Mouse (Mus musculus) thymus, postnatal 10 days (tissue): ENCODE data around the gene Mylk.
A peak's percentile ranks its signal among the peaks of the same experiment; 100 is the strongest.

ENCODE experiments used
- DNase-seq, 2 experiments: peaks; one replicate each; pipeline ENCODE4 v3.0.0; 2021; ENCODE audit warnings: low spot score in 2 of 2

Mylk gene

GRCm38 (mm10) chr16:35023138-35023735 lies 278.2 kb downstream of the Mylk start:
- no peak for DNase-seq

DNA sequence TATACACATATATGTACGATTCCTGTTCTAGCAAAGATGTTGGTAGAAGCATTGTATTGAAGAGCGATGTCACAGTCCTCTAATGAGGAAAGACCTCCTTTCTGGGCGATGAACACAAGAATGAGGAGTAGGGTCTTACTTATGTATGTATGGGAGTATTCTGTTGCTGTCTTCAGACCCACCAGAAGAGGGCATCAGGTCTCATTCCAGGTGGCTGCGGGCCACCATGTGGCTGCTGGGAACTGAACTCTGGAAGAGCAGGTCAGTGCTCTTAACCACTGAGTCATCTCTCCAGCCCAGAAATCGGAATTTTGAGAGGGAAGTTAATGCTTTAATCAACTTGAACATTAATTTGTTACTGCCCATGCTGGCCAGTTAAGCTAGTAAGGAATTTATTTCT lies 279.3 kb downstream of the Mylk start:
- DNase-seq: peak in 1 of 2 experiments; percentile 5

DNA sequence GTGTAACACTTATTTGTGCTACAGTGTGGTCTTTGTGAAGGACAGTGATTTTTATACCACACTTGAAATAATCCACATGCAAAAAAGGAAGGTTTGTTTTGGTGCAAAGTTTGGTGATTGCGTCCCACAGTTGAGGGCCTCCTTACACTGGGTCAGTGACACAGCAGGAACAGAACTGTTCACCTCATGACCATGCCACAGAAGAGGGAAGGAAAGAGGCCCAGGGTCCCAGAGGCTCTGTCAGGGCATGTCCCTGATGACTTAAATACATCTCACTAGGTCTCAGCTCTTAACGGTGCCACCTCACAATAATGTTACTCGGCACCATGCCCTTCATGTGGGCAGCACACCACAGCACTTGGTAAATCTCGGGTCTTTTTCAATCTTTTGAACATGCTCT lies 280.3 kb downstream of the Mylk start:
- no peak for DNase-seq

DNA sequence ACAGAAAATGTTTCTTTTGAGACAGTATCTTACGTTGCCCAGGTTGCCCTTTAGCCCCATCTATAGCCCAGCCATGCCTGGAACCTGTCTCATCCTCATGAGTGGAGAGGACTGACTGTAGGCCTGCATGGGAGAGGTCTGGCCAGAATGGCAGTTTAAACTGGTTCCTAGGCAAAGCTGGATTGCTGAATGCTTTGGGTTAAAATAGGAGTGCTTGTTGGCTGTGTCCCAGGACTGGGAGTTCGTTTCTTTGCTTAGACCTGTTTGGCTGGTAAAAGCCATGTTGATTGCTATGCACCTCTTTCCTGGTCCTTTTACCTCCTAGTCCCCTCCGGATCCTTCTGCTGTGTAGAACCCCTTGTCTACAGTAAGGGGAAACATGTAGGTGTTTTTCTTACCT lies 288.2 kb downstream of the Mylk start:
- DNase-seq: no peak

DNA sequence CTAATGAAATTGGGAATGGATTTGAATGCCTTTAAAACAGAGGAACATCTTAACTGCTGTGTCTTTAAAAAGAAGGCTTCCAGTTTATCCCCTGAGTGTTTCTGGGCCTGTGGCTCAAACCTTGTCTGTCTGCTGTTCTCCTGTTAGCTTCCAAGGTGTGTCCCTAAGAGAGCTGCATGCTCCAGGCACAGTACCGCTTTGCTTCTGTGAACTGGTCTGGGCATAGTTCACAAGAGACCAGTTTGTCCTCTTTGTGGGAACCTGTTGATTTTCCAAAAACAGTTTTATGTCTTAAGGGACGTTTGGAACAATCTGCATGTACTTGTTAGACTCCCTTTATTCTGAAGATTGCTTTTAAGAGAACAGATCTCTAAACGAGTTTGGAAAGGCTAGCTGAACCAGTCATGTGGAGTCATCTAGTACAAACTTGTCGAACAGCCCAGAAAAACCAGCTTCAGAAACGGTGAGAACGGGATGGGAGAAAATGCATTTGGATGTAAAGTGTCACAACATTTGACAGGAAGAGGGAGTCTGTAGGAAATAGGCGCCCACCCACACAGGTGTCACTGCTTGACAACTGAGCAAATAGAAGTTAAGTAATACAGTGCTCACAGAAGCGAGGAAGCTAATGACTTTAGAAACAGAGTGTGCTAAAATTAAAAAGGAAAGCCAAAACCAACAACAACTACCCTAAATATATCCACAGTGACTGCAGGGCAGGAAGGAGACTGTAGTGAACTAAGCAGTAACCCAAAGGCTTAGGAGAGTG lies 289.0 kb downstream of the Mylk start:
- no peak for DNase-seq

GRCm38 (mm10) chr16:35034971-35035370 lies 290.0 kb downstream of the Mylk start:
- DNase-seq: no peak

- DNase-seq: no peak
Observed at GRCm38 (mm10) chr16:35036754-35037153, 291.7 kb downstream of the Mylk start.

GRCm38 (mm10) chr16:35038343-35039057 lies 293.5 kb downstream of the Mylk start:
- DNase-seq: no peak

DNA sequence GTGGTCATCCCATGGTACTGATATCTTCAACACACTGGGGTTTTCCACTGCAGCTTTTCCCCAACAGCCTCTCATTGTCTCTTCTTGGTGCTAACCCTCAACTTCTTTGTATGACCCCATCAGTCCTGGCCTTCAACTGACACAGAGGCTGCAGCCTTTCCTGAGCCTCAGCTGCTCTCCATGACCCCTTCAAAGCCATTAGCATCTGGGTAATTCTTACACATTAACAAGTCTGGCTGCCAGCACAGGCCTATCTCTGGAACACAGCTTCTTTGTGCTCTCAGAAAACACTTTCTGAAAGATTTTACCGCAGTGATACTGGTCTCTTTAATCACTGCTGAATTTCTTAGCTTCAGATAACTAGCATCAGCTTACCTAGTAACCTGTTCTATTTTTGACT lies 295.1 kb downstream of the Mylk start:
- DNase-seq: no peak

GRCm38 (mm10) chr16:35041001-35041400 lies 296.0 kb downstream of the Mylk start:
- no peak for DNase-seq

DNA sequence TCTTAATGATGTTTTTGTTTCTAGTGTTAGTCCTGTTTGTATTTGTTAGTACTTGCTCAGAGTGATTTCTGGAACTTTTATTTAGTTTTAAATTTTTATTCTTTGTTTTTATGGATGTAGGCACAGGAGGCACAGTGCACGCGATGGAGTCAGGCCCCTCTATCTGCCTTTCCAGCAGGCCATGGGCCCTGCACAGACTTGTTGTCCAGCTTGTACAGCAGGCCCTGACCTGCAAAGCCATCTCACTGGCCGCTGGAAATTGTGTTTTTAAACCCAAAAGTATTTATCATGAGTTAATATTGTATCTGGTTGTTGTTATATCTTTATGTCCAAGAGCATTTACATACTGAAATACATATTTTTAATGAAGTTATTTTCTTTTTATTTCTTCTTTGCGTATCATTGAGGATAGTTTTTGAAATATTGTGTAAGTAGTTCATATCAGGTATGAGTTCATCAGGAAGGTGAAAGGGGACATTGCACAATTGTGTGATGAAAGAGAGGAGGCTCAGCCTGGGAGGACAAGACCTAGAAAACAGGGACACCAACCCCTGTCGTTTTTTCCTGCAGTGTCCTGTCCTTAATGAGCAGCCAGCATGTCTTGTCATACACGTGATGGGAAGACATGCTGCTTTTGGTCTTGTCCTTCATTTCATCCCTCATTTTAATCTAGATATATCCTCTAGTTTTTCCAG lies 301.2 kb downstream of the Mylk start:
- no peak for DNase-seq

GRCm38 (mm10) chr16:35047272-35047969 lies 302.4 kb downstream of the Mylk start:
- no peak for DNase-seq

DNA sequence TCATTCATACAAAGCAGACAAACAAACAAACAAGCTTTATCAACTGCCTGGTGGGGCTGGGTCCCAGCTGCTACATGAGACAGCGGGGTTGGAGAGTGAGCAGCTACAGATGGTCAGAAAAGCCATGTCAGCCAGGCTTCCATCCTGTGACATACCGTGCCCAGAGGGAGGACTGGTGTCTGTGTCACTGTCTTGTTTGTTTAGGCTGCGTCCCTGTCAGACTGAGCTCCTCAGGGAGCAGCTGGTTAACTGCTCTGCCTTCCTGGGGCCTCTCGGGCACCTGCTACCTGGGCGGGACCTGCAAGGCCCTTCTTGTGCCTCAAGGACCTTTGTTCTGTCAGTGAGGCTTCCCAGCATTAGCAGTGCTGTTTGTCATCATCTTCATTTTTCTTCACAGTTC lies 306.1 kb downstream of the Mylk start:
- DNase-seq: no peak
